In the genomic region with DNA sequence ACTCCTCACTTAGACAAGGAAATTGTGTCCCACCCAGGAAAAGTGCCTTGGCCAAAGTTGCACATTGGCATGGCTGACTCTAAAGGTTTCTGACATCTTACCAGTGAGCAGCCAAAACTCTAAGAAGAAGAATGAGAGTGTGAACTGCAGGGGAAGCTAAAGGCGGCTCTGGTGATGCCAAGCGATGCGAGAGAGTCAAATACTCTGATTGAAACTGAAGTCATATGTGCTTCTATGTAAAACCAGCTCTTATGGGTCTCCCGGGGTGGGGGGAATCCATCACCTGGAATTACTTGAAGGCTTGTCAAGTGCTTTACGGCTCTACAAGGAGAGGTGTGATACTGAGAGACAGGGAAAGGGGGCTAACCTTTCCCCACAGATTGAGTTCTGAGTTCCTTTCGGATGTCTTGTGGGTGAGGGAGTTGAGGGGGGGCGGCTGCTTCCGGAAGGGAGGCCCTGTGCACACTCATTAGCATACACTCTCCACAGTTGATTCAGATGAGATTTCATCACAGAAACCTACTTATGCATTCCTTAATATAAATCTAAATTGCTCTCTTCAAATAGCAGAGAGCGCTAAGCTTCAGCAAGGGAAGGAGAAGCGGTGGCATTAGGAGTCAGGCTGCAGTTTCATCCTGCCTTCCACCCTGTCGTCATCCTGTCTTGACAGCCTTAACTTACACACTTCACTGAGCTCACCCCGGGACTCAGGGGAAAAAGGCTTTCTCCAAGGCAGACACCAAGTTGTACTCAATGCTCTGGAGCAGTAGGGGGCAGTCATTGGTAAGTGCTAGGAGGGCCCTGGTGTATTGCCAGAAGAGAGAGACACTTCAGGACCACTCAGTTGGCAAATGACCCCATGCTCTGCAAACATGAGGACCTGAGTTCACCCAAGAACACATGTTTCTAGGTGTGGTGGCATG, we compare ENCODE assay signal across 8 mouse cellular contexts.
A peak's percentile ranks its signal among the peaks of the same experiment; 100 is the strongest.
DNase-seq lines count a peak whose midpoint lies in the region; ATAC-seq and TF ChIP-seq lines count a peak whose summit lies in the region.

No protein-coding gene starts in this region.

- no peaks in the 10 kb centered on the region for H3K9me3 ChIP-seq in kidney, postnatal 0 days (replicated peaks; ENCODE audit: low read length)
- no peaks in the 10 kb centered on the region for H3K9me3 ChIP-seq in kidney, embryonic 16.5 days (ENCODE audit: low read length)

- no peak overlapping the region for H3K27ac ChIP-seq in kidney, postnatal 0 days
- H3K27ac ChIP-seq in kidney, embryonic 16.5 days (ENCODE audit: low read length) = no peak overlapping the region

- H3K4me2 ChIP-seq in kidney, postnatal 0 days (ENCODE audit: low read length) = no peak overlapping the region
- no peak overlapping the region for H3K4me2 ChIP-seq in kidney, embryonic 16.5 days (replicated peaks; ENCODE audit: low read depth, low read length)

- no peaks in the 10 kb centered on the region; the same call in 1 of the 2 replicates for H3K4me1 ChIP-seq in kidney, postnatal 0 days (replicated peaks; ENCODE audit: insufficient read depth, low read length)
- H3K4me1 ChIP-seq in kidney, embryonic 16.5 days (ENCODE audit: insufficient read depth, low read length) = peaks cover 12% of the 10 kb centered on the region

- DNase-seq in CD4-positive, CD25-positive, alpha-beta regulatory T cell, adult 2 months (ENCODE audit: low read depth, low spot score) = peak; percentile 22
- peak; percentile 58 for DNase-seq in kidney, postnatal 0 days (ENCODE audit: low spot score)
- DNase-seq in thymus, postnatal 25 days = peak; percentile 7
- no peak for DNase-seq in thymus, adult 18-20 months
- no peak for DNase-seq in spleen, postnatal 14 days (ENCODE audit: low spot score in 2 of 2)
- no peak for DNase-seq in urinary bladder, adult 18-20 months (ENCODE audit: low spot score in 2 of 2)

- H3K9ac ChIP-seq in kidney, postnatal 0 days (ENCODE audit: low read depth, low read length) = no peak overlapping the region
- H3K9ac ChIP-seq in kidney, embryonic 16.5 days (replicated peaks; ENCODE audit: low read length) = no peak overlapping the region

- WGBS in kidney, postnatal 0 days = 58% methylated on average over 12 of the region's 12 CpGs
- 62% methylated on average over 12 of the region's 12 CpGs for WGBS in kidney, embryonic 16.5 days

- H3K36me3 ChIP-seq in kidney, postnatal 0 days (ENCODE audit: insufficient read depth, low read length) = no peaks in the 10 kb centered on the region
- H3K36me3 ChIP-seq in kidney, embryonic 16.5 days (ENCODE audit: insufficient read depth, low read length) = no peaks in the 10 kb centered on the region

- TF ChIP-seq CTCF in kidney, postnatal 0 days (IDR thresholded peaks at IDR 0.05; ENCODE audit: low read depth) = peak; percentile 57

- H3K4me3 ChIP-seq in kidney, postnatal 0 days (replicated peaks; ENCODE audit: low read depth, low read length) = no peak overlapping the region
- no peak overlapping the region for H3K4me3 ChIP-seq in kidney, embryonic 16.5 days (ENCODE audit: low read length)

- ATAC-seq in CD4-positive, CD25-positive, alpha-beta regulatory T cell, adult 4 months = no peak
- ATAC-seq in kidney, postnatal 0 days (replicated peaks; ENCODE audit: low FRiP score, low read depth) = no peak
- ATAC-seq in kidney, embryonic 16.5 days (ENCODE audit: low FRiP score, low TSS enrichment) = no peak

- H3K27me3 ChIP-seq in kidney, postnatal 0 days (ENCODE audit: insufficient read depth, low read length) = no peaks in the 10 kb centered on the region
- H3K27me3 ChIP-seq in kidney, embryonic 16.5 days (ENCODE audit: insufficient read depth, low read length) = no peaks in the 10 kb centered on the region

Comparison
In these comparisons a context has a peak if more than half of its experiments do, and no peak if none do; other contexts are left out.
1. DNase-seq: peak in CD4-positive, CD25-positive, alpha-beta regulatory T cell, adult 2 months (single experiment), kidney, postnatal 0 days (single experiment) and thymus, postnatal 25 days (single experiment); none in thymus, adult 18-20 months (0 of 2), spleen, postnatal 14 days (0 of 2) and urinary bladder, adult 18-20 months (0 of 2).